In the genomic region with DNA sequence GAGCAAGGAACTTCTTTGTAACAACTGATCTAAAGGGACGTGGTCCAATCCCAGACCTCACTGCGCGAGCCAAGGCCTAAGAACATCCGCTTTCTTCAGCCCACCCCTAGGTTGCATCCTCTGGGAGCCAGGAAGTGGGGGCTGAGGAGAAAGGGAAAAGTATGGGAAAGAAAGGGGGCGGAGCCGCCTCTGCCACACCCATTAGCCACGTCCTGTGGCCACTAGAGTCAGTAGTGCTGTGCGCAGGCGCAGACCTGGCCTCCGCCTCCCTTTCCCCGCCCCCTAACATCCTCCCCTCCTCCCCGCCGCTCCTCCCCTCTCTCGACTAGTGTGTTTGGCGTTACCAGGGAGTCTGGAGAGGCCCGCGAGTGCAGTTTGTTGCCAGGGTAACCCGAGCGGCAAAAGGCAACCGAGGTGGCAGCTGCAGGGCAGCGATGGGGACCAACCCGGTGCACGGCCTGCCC, we compare ENCODE assay signal across 8 mouse cellular contexts. TPM values are rescaled to one million over a fixed set of nuclear protein-coding genes. Genes with fewer than 3 reads are reported as not detected.
DNase-seq lines count a peak whose midpoint lies in the region; ATAC-seq lines count a peak whose summit lies in the region.

A gene (plus strand): TSS at position 327 of the 464 bp plus-strand sequence.

- H3K9me3 ChIP-seq in hindbrain, embryonic 14.5 days (ENCODE audit: control insufficient read depth, low read length): no peaks in the 10 kb centered on the region

- peak; percentile 98 for ATAC-seq in hindbrain, embryonic 14.5 days (ENCODE audit: low FRiP score)

- H3K27ac ChIP-seq in hindbrain, embryonic 14.5 days: peak within 1 kb of the TSS; percentile 80

- H3K9ac ChIP-seq in hindbrain, embryonic 14.5 days: peak within 1 kb of the TSS; percentile 73

- H3K4me3 ChIP-seq in hindbrain, embryonic 14.5 days (replicated peaks; ENCODE audit: low read length): peak within 1 kb of the TSS; percentile 51

- no peaks in the 10 kb centered on the region; the same call in 1 of the 2 replicates for H3K4me1 ChIP-seq in hindbrain, embryonic 14.5 days (replicated peaks; ENCODE audit: control insufficient read depth, insufficient read depth, low read length)

- H3K36me3 ChIP-seq in hindbrain, embryonic 14.5 days (replicated peaks; ENCODE audit: control insufficient read depth, insufficient read depth): no peaks in the 10 kb centered on the region

- H3K4me2 ChIP-seq in hindbrain, embryonic 14.5 days (replicated peaks): peak within 1 kb of the TSS; percentile 75

- 1% methylated on average over 23 of the region's 23 CpGs for WGBS in hindbrain, embryonic 14.5 days

- no peaks in the 10 kb centered on the region for H3K27me3 ChIP-seq in hindbrain, embryonic 14.5 days (ENCODE audit: control insufficient read depth, insufficient read depth, low read length)

- peak; percentile 83 for DNase-seq in WW6 (ENCODE audit: low read depth, low spot score)
- peak; percentile 85 to 90 for DNase-seq in cerebellum, postnatal 36 days
- peak; percentile 91 to 92 for DNase-seq in frontal cortex, postnatal 36 days (ENCODE audit: low spot score in 2 of 2)
- peak; percentile 93 for DNase-seq in hindbrain, embryonic 14.5 days (ENCODE audit: low spot score)
- DNase-seq in layer of hippocampus, postnatal 25 days (ENCODE audit: extremely low spot score in 1 of 2, low spot score in 1 of 2): peak; percentile 85 to 87
- DNase-seq in lung, postnatal 14 days: peak; percentile 93
- DNase-seq in retina, adult 2 months (ENCODE audit: low read depth, low spot score): peak; percentile 65
- peak; percentile 85 for DNase-seq in thymus, postnatal 25 days

RNA-seq across cellular contexts. Expression of the gene that starts here (rescaled TPM):
- polyA plus RNA-seq in hindbrain, embryonic 14.5 days (2014; fragmentation: Nextera tagmentation; extraction: Ambion mirVana): 3.4 and 3.5 TPM in 2 replicates
- 1 to 10 TPM; 1.2 to 1.4 TPM for total RNA-seq in layer of hippocampus, postnatal 25 days (2021)

Comparison
In these comparisons a context has a peak if more than half of its experiments do, and no peak if none do; other contexts are left out.
1. Peak in every context shown above with its lines: DNase-seq, ATAC-seq, H3K4me3 ChIP-seq and H3K27ac ChIP-seq.